Comparison of ENCODE assay signal across 8 mouse cellular contexts in genomic region chr6:4601297-4601931, GRCm38 (mm10). TPM values are rescaled to one million over a fixed set of nuclear protein-coding genes. Genes with fewer than 3 reads are reported as not detected.
A peak's percentile ranks its signal among the peaks of the same experiment; 100 is the strongest.
DNase-seq lines count a peak whose midpoint lies in the region; ATAC-seq and TF ChIP-seq lines count a peak whose summit lies in the region.

No protein-coding gene starts in this region.

- peak; percentile 39 for ATAC-seq in frontal cortex, adult (ENCODE audit: low TSS enrichment)
- ATAC-seq in embryonic facial prominence, embryonic 15.5 days (ENCODE audit: insufficient number of reproducible peaks, low FRiP score, low TSS enrichment, low read depth), result peak; percentile 77
- peak; percentile 77 for ATAC-seq in heart, postnatal 0 days (ENCODE audit: insufficient read depth, low read depth)
- ATAC-seq in megakaryocyte, adult 5-6 weeks (ENCODE audit: poor library complexity, severe bottlenecking), result peak; percentile 16

- TF ChIP-seq POLR2A in bone marrow, adult 2 months (IDR thresholded peaks at IDR 0.05; ENCODE audit: borderline replicate concordance, control insufficient read depth, low read depth, low read length), result no peak
- TF ChIP-seq POLR2A in spleen, adult 2 months (IDR thresholded peaks at IDR 0.05; ENCODE audit: low read depth, low read length), result no peak

- H3K27ac ChIP-seq in bone marrow, adult 2 months (ENCODE audit: control insufficient read depth, insufficient read depth, low read depth, low read length, poor library complexity), result peak overlapping the region; percentile 95
- H3K27ac ChIP-seq in embryonic facial prominence, embryonic 15.5 days (replicated peaks), result peak overlapping the region; percentile 90
- H3K27ac ChIP-seq in heart, postnatal 0 days (ENCODE audit: low read depth), result peak overlapping the region; percentile 97
- peak overlapping the region; percentile 87 for H3K27ac ChIP-seq in spleen, adult 2 months (ENCODE audit: insufficient read depth, low read length)

- H3K9ac ChIP-seq in embryonic facial prominence, embryonic 15.5 days, result peak overlapping the region; percentile 79
- H3K9ac ChIP-seq in heart, postnatal 0 days (replicated peaks; ENCODE audit: low read depth, low read length), result peak overlapping the region; percentile 99

- H3K4me3 ChIP-seq in bone marrow, adult 2 months (replicated peaks; ENCODE audit: control insufficient read depth, low read depth, low read length), result peak overlapping the region; percentile 87
- peak overlapping the region; percentile 60 for H3K4me3 ChIP-seq in embryonic facial prominence, embryonic 15.5 days (replicated peaks)
- H3K4me3 ChIP-seq in heart, postnatal 0 days (ENCODE audit: low read depth, low read length), result peak overlapping the region; percentile 95
- H3K4me3 ChIP-seq in spleen, adult 2 months (ENCODE audit: extremely low read depth, insufficient read depth, insufficient read length), result peak overlapping the region; percentile 83

- TF ChIP-seq EP300 in heart, postnatal 0 days (IDR thresholded peaks at IDR 0.05; ENCODE audit: low read depth), result no peak

- H3K4me2 ChIP-seq in embryonic facial prominence, embryonic 15.5 days (replicated peaks), result peak overlapping the region; percentile 84
- peak overlapping the region; percentile 86 for H3K4me2 ChIP-seq in heart, postnatal 0 days (ENCODE audit: low read depth, low read length)

- H3K9me3 ChIP-seq in embryonic facial prominence, embryonic 15.5 days (replicated peaks), result no peaks in the 10 kb centered on the region
- no peaks in the 10 kb centered on the region for H3K9me3 ChIP-seq in heart, postnatal 0 days (replicated peaks; ENCODE audit: control insufficient read depth, low read length)

- H3K4me1 ChIP-seq in bone marrow, adult 2 months (ENCODE audit: control insufficient read depth, insufficient read depth, low read length), result no peaks in the 10 kb centered on the region; the same call in 1 of the 2 replicates
- H3K4me1 ChIP-seq in embryonic facial prominence, embryonic 15.5 days, result peaks cover 14% of the 10 kb centered on the region
- H3K4me1 ChIP-seq in heart, postnatal 0 days (ENCODE audit: control insufficient read depth, insufficient read depth), result peaks cover 5% of the 10 kb centered on the region
- H3K4me1 ChIP-seq in spleen, adult 2 months (ENCODE audit: control insufficient read depth, insufficient read depth, insufficient read length), result peaks cover 4% of the 10 kb centered on the region

- no peaks in the 10 kb centered on the region for H3K36me3 ChIP-seq in embryonic facial prominence, embryonic 15.5 days
- no peaks in the 10 kb centered on the region for H3K36me3 ChIP-seq in heart, postnatal 0 days (replicated peaks; ENCODE audit: control insufficient read depth, insufficient read depth, low read length)
- no peaks in the 10 kb centered on the region for H3K36me3 ChIP-seq in spleen, adult 2 months (ENCODE audit: control insufficient read depth, insufficient read depth, low read length)

- H3K27me3 ChIP-seq in embryonic facial prominence, embryonic 15.5 days, result no peaks in the 10 kb centered on the region
- no peaks in the 10 kb centered on the region for H3K27me3 ChIP-seq in heart, postnatal 0 days (ENCODE audit: control insufficient read depth, insufficient read depth, low read length)
- H3K27me3 ChIP-seq in spleen, adult 2 months (ENCODE audit: control insufficient read depth, insufficient read depth, low read length), result no peaks in the 10 kb centered on the region

- no peak for TF ChIP-seq CTCF in bone marrow, adult 2 months (IDR thresholded peaks at IDR 0.05; ENCODE audit: control insufficient read depth, insufficient read depth, low read length)
- TF ChIP-seq CTCF in heart, postnatal 0 days (IDR thresholded peaks at IDR 0.05; ENCODE audit: low read depth), result no peak
- TF ChIP-seq CTCF in spleen, adult 2 months (IDR thresholded peaks at IDR 0.05; ENCODE audit: extremely low read depth, insufficient read depth, insufficient read length, insufficient replicate concordance), result no peak

- DNase-seq in frontal cortex, postnatal 14 days (ENCODE audit: low spot score in 2 of 2), result no peak
- DNase-seq in heart, postnatal 0 days (ENCODE audit: low spot score), result no peak
- peak; percentile 59 to 70 for DNase-seq in kidney, postnatal 4 days
- DNase-seq in spleen, adult 2 months (ENCODE audit: low read depth in 1 of 2, low spot score in 2 of 2), result peak in 1 of 2 experiments; percentile 13

- WGBS in bone marrow, adult 2 months, result 6% methylated on average over 58 of the region's 58 CpGs
- WGBS in embryonic facial prominence, embryonic 15.5 days, result 4% methylated on average over 44 of the region's 58 CpGs
- 6% methylated on average over 41 of the region's 58 CpGs for WGBS in heart, postnatal 0 days
- 7% methylated on average over 52 of the region's 58 CpGs for WGBS in spleen, adult 2 months

RNA-seq across cellular contexts. Expression of gene Casd1, which starts 0.8 kb away (rescaled TPM):
- 3.3 and 6.2 TPM in 2 replicates for polyA plus RNA-seq in bone marrow, adult 2 months (2011; ENCODE audit: insufficient read depth, insufficient read length, low replicate concordance, missing spikeins)
- polyA plus RNA-seq in embryonic facial prominence, embryonic 15.5 days (2015; fragmentation: Nextera tagmentation; extraction: Ambion mirVana), result 26.8 and 29.6 TPM in 2 replicates
- total RNA-seq in heart, postnatal 0 days (2014; rRNA removed; ENCODE audit: low replicate concordance), result 44.6 and 47.5 TPM in 2 replicates
- 17.7 and 17.9 TPM in 2 replicates for polyA plus RNA-seq in heart, postnatal 0 days (2015; fragmentation: Nextera tagmentation; extraction: Ambion mirVana)
- 28.1 and 31.5 TPM in 2 replicates for total RNA-seq in megakaryocyte, adult 5-6 weeks (2015)
- 62.1 and 68.1 TPM in 2 replicates for total RNA-seq in megakaryocyte, adult 5-6 weeks (2017)
- polyA plus RNA-seq in spleen, adult 2 months (2012; rRNA removed), result 8.1 and 16.5 TPM in 2 replicates

Comparison
In these comparisons a context has a peak if more than half of its experiments do, and no peak if none do; other contexts are left out.
1. ATAC-seq: peak in every context shown above with its lines; median percentile 77 in embryonic facial prominence, embryonic 15.5 days; 77 in heart, postnatal 0 days; 39 in frontal cortex, adult; 16 in megakaryocyte, adult 5-6 weeks.
2. DNase-seq: peak in kidney, postnatal 4 days (2 of 2); none in frontal cortex, postnatal 14 days (0 of 2) and heart, postnatal 0 days (single experiment).
3. Peak in every context shown above with its lines, with median percentiles within 50 percentile points of each other: H3K27ac ChIP-seq and H3K4me3 ChIP-seq.